Mouse (Mus musculus): ENCODE data around the gene Ntan1.
"Not testable (repeated sequence)": the region's sequence is repeated elsewhere in the genome, so short reads cannot be mapped to it uniquely, and the experiment has no call there.

The Ntan1 gene

GRCm38 (mm10) chr16:13818560-13819393 is at the start of gene Ntan1:
TSS of gene Ntan1 (plus strand) at chr16:13818845.
- DNase-seq (ENCODE audit: low spot score), result peak; percentile 86

GRCm38 (mm10) chr16:13771603-13772002 is 47.0 kb upstream of the Ntan1 start:
- not testable (repeated sequence) for DNase-seq (ENCODE audit: low spot score)

- DNase-seq (ENCODE audit: low spot score), result not testable (repeated sequence)
These were observed 46.6 kb upstream of the Ntan1 start for GRCm38 (mm10) chr16:13772051-13772450.

- DNase-seq (ENCODE audit: low spot score), result not testable (repeated sequence)
These were observed 44.6 kb upstream of the Ntan1 start for GRCm38 (mm10) chr16:13774011-13774410.

GRCm38 (mm10) chr16:13774651-13775050 is 44.0 kb upstream of the Ntan1 start:
- DNase-seq (ENCODE audit: low spot score), result not testable (repeated sequence)

GRCm38 (mm10) chr16:13780353-13781036 is 38.1 kb upstream of the Ntan1 start, which contains the start of gene Rrn3:
TSS of gene Rrn3 (plus strand) at chr16:13780708.
- peak; percentile 81 for DNase-seq (ENCODE audit: low spot score)

- DNase-seq (ENCODE audit: low spot score), result peak; percentile 34
These were observed 37.4 kb upstream of the Ntan1 start for GRCm38 (mm10) chr16:13781216-13781615.

GRCm38 (mm10) chr16:13785932-13786331 is 32.7 kb upstream of the Ntan1 start:
- DNase-seq (ENCODE audit: low spot score), result no peak

- DNase-seq (ENCODE audit: low spot score), result not testable (repeated sequence)
These were observed 25.2 kb upstream of the Ntan1 start for GRCm38 (mm10) chr16:13793441-13793840.

- no peak for DNase-seq (ENCODE audit: low spot score)
These were observed 21.9 kb upstream of the Ntan1 start for GRCm38 (mm10) chr16:13796746-13797175.

GRCm38 (mm10) chr16:13801231-13801630 is 17.4 kb upstream of the Ntan1 start:
- no peak for DNase-seq (ENCODE audit: low spot score)

- no peak for DNase-seq (ENCODE audit: low spot score)
These were observed 14.0 kb upstream of the Ntan1 start for GRCm38 (mm10) chr16:13804666-13805065.

GRCm38 (mm10) chr16:13807616-13808015 is 11.0 kb upstream of the Ntan1 start:
- no peak for DNase-seq (ENCODE audit: low spot score)

- DNase-seq (ENCODE audit: low spot score), result no peak
These were observed 10.2 kb upstream of the Ntan1 start for GRCm38 (mm10) chr16:13808410-13808809.

- DNase-seq (ENCODE audit: low spot score), result no peak
These were observed 6.5 kb upstream of the Ntan1 start for GRCm38 (mm10) chr16:13812152-13812551.

GRCm38 (mm10) chr16:13813200-13813599 is 5.4 kb upstream of the Ntan1 start:
- DNase-seq (ENCODE audit: low spot score), result no peak

GRCm38 (mm10) chr16:13819394-13819743 is 724 bp downstream of the Ntan1 start:
- DNase-seq (ENCODE audit: low spot score), result no peak

- no peak for DNase-seq (ENCODE audit: low spot score)
These were observed 1.3 kb downstream of the Ntan1 start for GRCm38 (mm10) chr16:13819806-13820500.

- DNase-seq (ENCODE audit: low spot score), result no peak
These were observed 2.1 kb downstream of the Ntan1 start for GRCm38 (mm10) chr16:13820771-13821170.

- DNase-seq (ENCODE audit: low spot score), result no peak
These were observed 7.3 kb downstream of the Ntan1 start for GRCm38 (mm10) chr16:13825781-13826490.

- DNase-seq (ENCODE audit: low spot score), result no peak
These were observed 7.9 kb downstream of the Ntan1 start for GRCm38 (mm10) chr16:13826511-13826910.

GRCm38 (mm10) chr16:13830444-13830843 is 11.8 kb downstream of the Ntan1 start:
- DNase-seq (ENCODE audit: low spot score), result no peak
